ENCODE assay signal across 14 mouse cellular contexts in genomic region chr14:68927814-68928213, GRCm38 (mm10).
A peak's percentile ranks its signal among the peaks of the same experiment; 100 is the strongest.
DNase-seq lines count a peak whose midpoint lies in the region; ATAC-seq and TF ChIP-seq lines count a peak whose summit lies in the region.
"Had no signal": no experiment of that assay in that cellular context is flagged by ENCODE, and none has a peak within 500 bp of the region (broad histone marks: within the 10 kb centered on the region; RNA-seq: fewer than 3 reads in every experiment).

No protein-coding gene starts in this region.

- peak; percentile 11 for DNase-seq in lung, embryonic 14.5 days
- no peak for DNase-seq in lung, postnatal 36 days
- DNase-seq in brain, embryonic 14.5 days (ENCODE audit: low read depth), result peak; percentile 40
- peak; percentile 16 for DNase-seq in limb, embryonic 14.5 days (ENCODE audit: low spot score)
- peak; percentile 26 to 51 for DNase-seq in thymus, postnatal 36 days
- DNase-seq: adrenal gland, postnatal 14 days; gastrocnemius, adult 2 months; kidney, adult 18-20 months; liver, embryonic 13.5 days; lung, postnatal 14 days had no signal

- 31% methylated on average over 4 of the region's 4 CpGs for WGBS in lung, embryonic 14.5 days
- WGBS in limb, embryonic 14.5 days, result 26% methylated on average over 4 of the region's 4 CpGs
- WGBS in forebrain, embryonic 15.5 days, result 80% methylated on average over 4 of the region's 4 CpGs

- no peaks in the 10 kb centered on the region for H3K27me3 ChIP-seq in lung, embryonic 14.5 days (ENCODE audit: insufficient read depth, low read length)
- no peaks in the 10 kb centered on the region for H3K27me3 ChIP-seq in limb, embryonic 14.5 days (ENCODE audit: control insufficient read depth, insufficient read depth, low read length)
- no peaks in the 10 kb centered on the region for H3K27me3 ChIP-seq in forebrain, embryonic 15.5 days
- H3K27me3 ChIP-seq: liver, embryonic 13.5 days had no signal

- H3K4me3 ChIP-seq in lung, embryonic 14.5 days (ENCODE audit: low read depth, low read length), result no peak overlapping the region
- H3K4me3 ChIP-seq in limb, embryonic 14.5 days (replicated peaks; ENCODE audit: low read length), result no peak overlapping the region
- no peak overlapping the region for H3K4me3 ChIP-seq in forebrain, embryonic 15.5 days
- H3K4me3 ChIP-seq: gastrocnemius, adult 2 months; hindbrain, embryonic 10.5 days; liver, embryonic 13.5 days had no signal

- no peaks in the 10 kb centered on the region for H3K4me1 ChIP-seq in lung, embryonic 14.5 days (ENCODE audit: insufficient read depth)
- H3K4me1 ChIP-seq in limb, embryonic 14.5 days (ENCODE audit: control insufficient read depth, insufficient read depth, low read length), result peaks cover 7% of the 10 kb centered on the region; the same call in 1 of the 2 replicates
- peaks cover 7% of the 10 kb centered on the region for H3K4me1 ChIP-seq in forebrain, embryonic 15.5 days
- H3K4me1 ChIP-seq: liver, embryonic 13.5 days had no signal

- ATAC-seq in lung, embryonic 14.5 days (ENCODE audit: insufficient read depth), result no peak
- no peak for ATAC-seq in limb, embryonic 14.5 days (ENCODE audit: low FRiP score, low read depth)
- no peak for ATAC-seq in forebrain, embryonic 15.5 days (replicated peaks)
- no peak for ATAC-seq in frontal cortex, adult (ENCODE audit: low TSS enrichment)

- no peaks in the 10 kb centered on the region for H3K9me3 ChIP-seq in lung, embryonic 14.5 days (ENCODE audit: low read depth, low read length)
- H3K9me3 ChIP-seq in limb, embryonic 14.5 days (ENCODE audit: control insufficient read depth, low read length), result no peaks in the 10 kb centered on the region
- no peaks in the 10 kb centered on the region for H3K9me3 ChIP-seq in forebrain, embryonic 15.5 days
- H3K9me3 ChIP-seq: hindbrain, embryonic 10.5 days; liver, embryonic 13.5 days had no signal

- H3K27ac ChIP-seq in lung, embryonic 14.5 days (ENCODE audit: low read depth), result no peak overlapping the region
- no peak overlapping the region for H3K27ac ChIP-seq in limb, embryonic 14.5 days (replicated peaks; ENCODE audit: low read depth, low read length)
- H3K27ac ChIP-seq in forebrain, embryonic 15.5 days (replicated peaks), result no peak overlapping the region
- H3K27ac ChIP-seq: gastrocnemius, adult 2 months; hindbrain, embryonic 10.5 days; liver, embryonic 13.5 days had no signal

- no peak overlapping the region for H3K4me2 ChIP-seq in lung, embryonic 14.5 days
- no peak overlapping the region for H3K4me2 ChIP-seq in limb, embryonic 14.5 days (replicated peaks; ENCODE audit: low read depth, low read length, severe bottlenecking)
- no peak overlapping the region for H3K4me2 ChIP-seq in forebrain, embryonic 15.5 days (replicated peaks)
- H3K4me2 ChIP-seq: heart, embryonic 11.5 days; liver, embryonic 13.5 days had no signal

- no peak overlapping the region for H3K9ac ChIP-seq in lung, embryonic 14.5 days
- H3K9ac ChIP-seq in limb, embryonic 14.5 days (ENCODE audit: low read depth, low read length, severe bottlenecking), result no peak overlapping the region
- no peak overlapping the region for H3K9ac ChIP-seq in forebrain, embryonic 15.5 days (replicated peaks)
- H3K9ac ChIP-seq: liver, embryonic 13.5 days had no signal

- H3K36me3 ChIP-seq in lung, embryonic 14.5 days (ENCODE audit: insufficient read depth), result no peaks in the 10 kb centered on the region
- H3K36me3 ChIP-seq in limb, embryonic 14.5 days (ENCODE audit: control insufficient read depth, insufficient read depth, low read length), result no peaks in the 10 kb centered on the region
- H3K36me3 ChIP-seq in forebrain, embryonic 15.5 days, result no peaks in the 10 kb centered on the region
- H3K36me3 ChIP-seq: hindbrain, embryonic 10.5 days; liver, embryonic 13.5 days had no signal

- no peak for TF ChIP-seq POLR2A in brain, embryonic 14.5 days (IDR thresholded peaks at IDR 0.05; ENCODE audit: borderline replicate concordance, extremely low read depth, insufficient read depth, insufficient read length, poor library complexity, severe bottlenecking)
- TF ChIP-seq POLR2A in limb, embryonic 14.5 days (IDR thresholded peaks at IDR 0.05; ENCODE audit: borderline replicate concordance, extremely low read depth, insufficient read depth, insufficient read length), result no peak

- TF ChIP-seq CTCF in lung, embryonic 14.5 days (IDR thresholded peaks at IDR 0.05; ENCODE audit: low read depth), result no peak
- TF ChIP-seq CTCF in brain, embryonic 14.5 days (IDR thresholded peaks at IDR 0.05; ENCODE audit: borderline replicate concordance, extremely low read depth, insufficient read depth, insufficient read length), result no peak
